9 mouse cellular contexts compared by ENCODE assay signal in genomic region chr1:156613855-156614530, GRCm38 (mm10). TPM values are rescaled to one million over a fixed set of nuclear protein-coding genes. Genes with fewer than 3 reads are reported as not detected.
DNase-seq lines count a peak whose midpoint lies in the region; ATAC-seq lines count a peak whose summit lies in the region.
"Had no signal": no experiment of that assay in that cellular context is flagged by ENCODE, and none has a peak within 500 bp of the region (broad histone marks: within the 10 kb centered on the region; RNA-seq: fewer than 3 reads in every experiment).

No protein-coding gene starts in this region.

- H3K27ac ChIP-seq in heart, embryonic 11.5 days (ENCODE audit: low read depth, low read length): peak overlapping the region; percentile 76
- H3K27ac ChIP-seq in kidney, embryonic 15.5 days: peak overlapping the region; percentile 92
- H3K27ac ChIP-seq: liver, embryonic 15.5 days had no signal

- H3K36me3 ChIP-seq in heart, embryonic 11.5 days (ENCODE audit: control insufficient read depth, insufficient read depth, low read length): no peaks in the 10 kb centered on the region
- H3K36me3 ChIP-seq in kidney, embryonic 15.5 days: no peaks in the 10 kb centered on the region
- H3K36me3 ChIP-seq: liver, embryonic 15.5 days had no signal

- 28% methylated on average over 9 of the region's 9 CpGs for WGBS in heart, embryonic 11.5 days (ENCODE audit: insufficient replicate concordance)
- 17% methylated on average over 9 of the region's 9 CpGs for WGBS in kidney, embryonic 15.5 days

- no peaks in the 10 kb centered on the region for H3K9me3 ChIP-seq in heart, embryonic 11.5 days (replicated peaks; ENCODE audit: control insufficient read depth, low read length)
- no peaks in the 10 kb centered on the region for H3K9me3 ChIP-seq in kidney, embryonic 15.5 days (replicated peaks)
- H3K9me3 ChIP-seq: liver, embryonic 15.5 days had no signal

- H3K4me1 ChIP-seq in heart, embryonic 11.5 days (ENCODE audit: control insufficient read depth, insufficient read depth, low read length): peaks cover 25% of the 10 kb centered on the region
- H3K4me1 ChIP-seq in kidney, embryonic 15.5 days: peaks cover 48% of the 10 kb centered on the region

- H3K27me3 ChIP-seq in heart, embryonic 11.5 days (ENCODE audit: control insufficient read depth, insufficient read depth, low read length): no peaks in the 10 kb centered on the region
- H3K27me3 ChIP-seq in kidney, embryonic 15.5 days: no peaks in the 10 kb centered on the region
- H3K27me3 ChIP-seq: liver, embryonic 15.5 days had no signal

- ATAC-seq in heart, embryonic 11.5 days (replicated peaks; ENCODE audit: insufficient number of reproducible peaks, low FRiP score, low TSS enrichment): no peak
- ATAC-seq in kidney, embryonic 15.5 days (replicated peaks; ENCODE audit: low FRiP score): peak; percentile 75

- DNase-seq in layer of hippocampus, adult 11-12 months (ENCODE audit: low spot score): peak; percentile 39
- DNase-seq in layer of hippocampus, postnatal 14 days (ENCODE audit: low spot score in 2 of 2): no peak
- DNase-seq in cerebellum, postnatal 14 days: peak; percentile 61 to 65
- peak; percentile 45 for DNase-seq in lung, postnatal 36 days
- DNase-seq in telencephalon, adult 2 months (ENCODE audit: low read depth, low spot score): peak; percentile 93
- DNase-seq in thymus, postnatal 0 days (ENCODE audit: low spot score): no peak

- H3K9ac ChIP-seq in heart, embryonic 11.5 days (ENCODE audit: low read depth, low read length): peak overlapping the region; percentile 29; the same call in 1 of the 2 replicates
- H3K9ac ChIP-seq in kidney, embryonic 15.5 days: 0 out of 2 replicates have a peak overlapping the region, but pooled peaks have one; percentile 31
- H3K9ac ChIP-seq: liver, embryonic 15.5 days had no signal

- no peak overlapping the region for H3K4me3 ChIP-seq in heart, embryonic 11.5 days (ENCODE audit: low read depth, low read length)
- no peak overlapping the region for H3K4me3 ChIP-seq in kidney, embryonic 15.5 days (replicated peaks)
- H3K4me3 ChIP-seq: liver, embryonic 15.5 days had no signal

- peak overlapping the region; percentile 9; the same call in 1 of the 2 replicates for H3K4me2 ChIP-seq in heart, embryonic 11.5 days
- peak overlapping the region; percentile 36 for H3K4me2 ChIP-seq in kidney, embryonic 15.5 days
- H3K4me2 ChIP-seq: liver, embryonic 15.5 days had no signal

RNA-seq across cellular contexts. Expression of gene Abl2, which starts 55.4 kb away (rescaled TPM):
- 10 to 100 TPM; 79.8 to 80.3 TPM for total RNA-seq in layer of hippocampus, postnatal 14 days (2021)
- polyA plus RNA-seq in heart, embryonic 11.5 days (2014; fragmentation: Nextera tagmentation; extraction: Ambion mirVana): 3.5 and 5.2 TPM in 2 replicates
- 4.4 and 5.2 TPM in 2 replicates for polyA plus RNA-seq in kidney, embryonic 15.5 days (2015; fragmentation: Nextera tagmentation; extraction: Ambion mirVana)
- 2.4 and 3.7 TPM in 2 replicates for polyA plus RNA-seq in thymus, postnatal 0 days (2015; fragmentation: Nextera tagmentation; extraction: Ambion mirVana)

Comparison
In these comparisons a context has a peak if more than half of its experiments do, and no peak if none do; other contexts are left out.
1. DNase-seq: peak in layer of hippocampus, adult 11-12 months (single experiment), cerebellum, postnatal 14 days (2 of 2), lung, postnatal 36 days (single experiment) and telencephalon, adult 2 months (single experiment); none in layer of hippocampus, postnatal 14 days (0 of 2) and thymus, postnatal 0 days (single experiment).